Mouse (Mus musculus): Measurements from ENCODE around the gene Smurf1. TPM values are rescaled to one million over a fixed set of nuclear protein-coding genes. Genes with fewer than 3 reads are reported as not detected.

Smurf1 gene
- polyA plus RNA-seq, 1 experiment from 2014 or later: 2.1 TPM

GRCm38 (mm10) chr5:144913361-144913760 is 52.3 kb downstream of the Smurf1 start:
- H3K27me3 ChIP-seq: no peaks in the 10 kb centered on the region
- no peak for DNase-seq
- ATAC-seq (ENCODE audit: low read depth): no peak
- no peak overlapping the region for H3K4me2 ChIP-seq
- 54% methylated on average over 5 of the region's 5 CpGs for WGBS (ENCODE audit: insufficient replicate concordance)
- H3K9me3 ChIP-seq (replicated peaks): no peaks in the 10 kb centered on the region
- H3K36me3 ChIP-seq: no peaks in the 10 kb centered on the region
- no peak overlapping the region for H3K4me3 ChIP-seq (replicated peaks)
- no peak overlapping the region for H3K27ac ChIP-seq
- no peak overlapping the region for H3K9ac ChIP-seq
- peaks cover 19% of the 10 kb centered on the region for H3K4me1 ChIP-seq (replicated peaks)

GRCm38 (mm10) chr5:144912519-144913310 is 52.9 kb downstream of the Smurf1 start:
- Histone ChIP-seq H3K9ac (no peak overlapping the region), H3K9me3 (replicated peaks) (no peaks in the 10 kb centered on the region), H3K27me3 (no peaks in the 10 kb centered on the region), H3K27ac (no peak overlapping the region), H3K4me2 (no peak overlapping the region), H3K4me1 (replicated peaks) (peaks cover 19% of the 10 kb centered on the region), H3K4me3 (replicated peaks) (no peak overlapping the region), H3K36me3 (no peaks in the 10 kb centered on the region)
- no peak for ATAC-seq (ENCODE audit: low read depth)
- 53% methylated on average over 7 of the region's 7 CpGs for WGBS (ENCODE audit: insufficient replicate concordance)
- DNase-seq: no peak

DNA sequence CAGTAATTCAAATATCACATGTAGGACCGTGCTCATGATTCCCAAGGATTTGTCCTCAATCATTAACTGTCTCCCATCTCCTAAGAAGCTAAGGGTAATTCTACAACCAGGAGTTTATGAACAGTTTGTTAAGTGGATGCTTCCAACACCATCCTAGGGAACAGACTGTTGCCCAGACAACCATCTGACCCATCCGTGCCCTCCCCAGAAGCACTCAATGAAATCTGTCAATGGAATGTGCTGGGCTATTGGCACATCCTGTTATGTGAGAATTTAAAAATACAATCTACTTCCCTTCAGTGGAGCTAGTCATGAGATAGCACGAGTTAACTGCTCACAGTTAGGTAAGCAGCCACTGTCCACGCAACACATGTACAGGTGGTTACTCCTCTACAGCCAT is 56.1 kb downstream of the Smurf1 start:
- peaks cover 8% of the 10 kb centered on the region for H3K4me1 ChIP-seq (replicated peaks)
- H3K4me3 ChIP-seq (replicated peaks): no peak overlapping the region
- no peak overlapping the region for H3K27ac ChIP-seq
- no peak overlapping the region for H3K4me2 ChIP-seq
- 64% methylated on average over 4 of the region's 4 CpGs for WGBS (ENCODE audit: insufficient replicate concordance)
- no peaks in the 10 kb centered on the region for H3K36me3 ChIP-seq
- no peak for DNase-seq
- no peak for ATAC-seq (ENCODE audit: low read depth)
- no peak overlapping the region for H3K9ac ChIP-seq
- no peaks in the 10 kb centered on the region for H3K27me3 ChIP-seq
- H3K9me3 ChIP-seq (replicated peaks): no peaks in the 10 kb centered on the region

- DNase-seq (no peak), ATAC-seq (ENCODE audit: low read depth) (no peak)
- Histone ChIP-seq H3K9me3 (replicated peaks) (no peaks in the 10 kb centered on the region), H3K4me2 (no peak overlapping the region), H3K36me3 (no peaks in the 10 kb centered on the region), H3K4me1 (replicated peaks) (0 out of 2 replicates have a peak, but pooled peaks cover 3% of the 10 kb centered on the region), H3K27me3 (no peaks in the 10 kb centered on the region), H3K9ac (no peak overlapping the region), H3K4me3 (replicated peaks) (no peak overlapping the region), H3K27ac (no peak overlapping the region)
- 73% methylated on average over 2 of the region's 2 CpGs for WGBS (ENCODE audit: insufficient replicate concordance)
These were observed 58.1 kb downstream of the Smurf1 start for GRCm38 (mm10) chr5:144907591-144907990.

- H3K4me2 ChIP-seq: no peak overlapping the region
- H3K9me3 ChIP-seq (replicated peaks): no peaks in the 10 kb centered on the region
- no peak for ATAC-seq (ENCODE audit: low read depth)
- no peaks in the 10 kb centered on the region for H3K27me3 ChIP-seq
- peaks cover 7% of the 10 kb centered on the region; the same call in 1 of the 2 replicates for H3K36me3 ChIP-seq
- H3K9ac ChIP-seq: no peak overlapping the region
- WGBS (ENCODE audit: insufficient replicate concordance): 64% methylated on average over 12 of the region's 12 CpGs
- no peak overlapping the region for H3K27ac ChIP-seq
- no peak for DNase-seq
- H3K4me1 ChIP-seq (replicated peaks): 0 out of 2 replicates have a peak, but pooled peaks cover 3% of the 10 kb centered on the region
- H3K4me3 ChIP-seq (replicated peaks): no peak overlapping the region
These were observed 61.1 kb downstream of the Smurf1 start for GRCm38 (mm10) chr5:144904356-144905134.

DNA sequence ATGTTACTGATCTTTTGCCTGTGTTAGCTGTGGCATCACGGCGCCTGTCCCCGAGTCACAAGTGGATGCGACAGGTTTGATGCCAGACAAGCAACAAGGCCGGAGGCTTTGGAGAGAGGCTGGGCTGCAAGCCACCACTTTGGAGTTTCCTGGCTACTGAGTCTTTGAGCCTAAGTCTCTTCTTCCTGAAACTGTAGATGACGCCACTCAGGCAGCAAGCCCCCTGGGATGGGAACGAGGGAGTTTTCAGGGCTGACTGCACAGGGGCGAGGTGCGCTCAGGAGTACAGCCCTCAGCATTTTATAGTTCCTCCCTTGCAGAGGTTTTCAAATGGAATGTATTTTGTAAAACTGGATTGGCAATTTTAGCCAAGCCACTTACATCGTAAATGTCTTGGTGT is 63.9 kb downstream of the Smurf1 start:
- no peak for DNase-seq
- WGBS (ENCODE audit: insufficient replicate concordance): 87% methylated on average over 10 of the region's 10 CpGs

DNA sequence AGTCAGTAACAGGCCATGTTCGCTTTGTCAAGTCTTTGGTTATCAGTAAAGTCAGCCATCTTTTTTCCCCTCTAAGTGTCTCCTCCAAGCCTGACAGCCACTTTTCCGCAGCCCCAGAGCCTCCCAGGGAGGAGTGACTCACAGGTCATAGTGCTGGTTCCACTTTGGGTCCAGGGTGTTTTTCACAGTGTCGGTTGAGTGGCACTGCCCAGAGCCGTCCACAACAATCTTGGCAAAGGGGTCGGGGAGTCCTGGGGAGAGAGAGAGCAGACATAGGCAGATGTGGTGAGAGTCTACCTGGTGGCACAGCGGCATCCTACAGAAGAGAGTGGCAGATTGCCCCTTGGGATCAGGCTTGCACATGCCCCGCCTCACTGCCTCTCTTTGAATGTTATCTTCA is 64.6 kb downstream of the Smurf1 start:
- no peak for DNase-seq
- Histone ChIP-seq H3K9ac (no peak overlapping the region), H3K27ac (no peak overlapping the region), H3K4me3 (replicated peaks) (no peak overlapping the region), H3K27me3 (no peaks in the 10 kb centered on the region), H3K4me2 (no peak overlapping the region), H3K36me3 (peaks cover 9% of the 10 kb centered on the region; the same call in 1 of the 2 replicates), H3K9me3 (replicated peaks) (no peaks in the 10 kb centered on the region), H3K4me1 (replicated peaks) (peaks cover 12% of the 10 kb centered on the region)
- no peak for ATAC-seq (ENCODE audit: low read depth)
- 74% methylated on average over 7 of the region's 7 CpGs for WGBS (ENCODE audit: insufficient replicate concordance)

More for the DNA sequence above, 63.9 kb downstream of the Smurf1 start:
- Histone ChIP-seq H3K9me3 (replicated peaks) (no peaks in the 10 kb centered on the region), H3K9ac (no peak overlapping the region), H3K4me2 (no peak overlapping the region), H3K36me3 (peaks cover 7% of the 10 kb centered on the region; the same call in 1 of the 2 replicates), H3K27ac (no peak overlapping the region), H3K27me3 (no peaks in the 10 kb centered on the region), H3K4me1 (replicated peaks) (peaks cover 12% of the 10 kb centered on the region), H3K4me3 (replicated peaks) (no peak overlapping the region)
- ATAC-seq (ENCODE audit: low read depth): no peak

DNA sequence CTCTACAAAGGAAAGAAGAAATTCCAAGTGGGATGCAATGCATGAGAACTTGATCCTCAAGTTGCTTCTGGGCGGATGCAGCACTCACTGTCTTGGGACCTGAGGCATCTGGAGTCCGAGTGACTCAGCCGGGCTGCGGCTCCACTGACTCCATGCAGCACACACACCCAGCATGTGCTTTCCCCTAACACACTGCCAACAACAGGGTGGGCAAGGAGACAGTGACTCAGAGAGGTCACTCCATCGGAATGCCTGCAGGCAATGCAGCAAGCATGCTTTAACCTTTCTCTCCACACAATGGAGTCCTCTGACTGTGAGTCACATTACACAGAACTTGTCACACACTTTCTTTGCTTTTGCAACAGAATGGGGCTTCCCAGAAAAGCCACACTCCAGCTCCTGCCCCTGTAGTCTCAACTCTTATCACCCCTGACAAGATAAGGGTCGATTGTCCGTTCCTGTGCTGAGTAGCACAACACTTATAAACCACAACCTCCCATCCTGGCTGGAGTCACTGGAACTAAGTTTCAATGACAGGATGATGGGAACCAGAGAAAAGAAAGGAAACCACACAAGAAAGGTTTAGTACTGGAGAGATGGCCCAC is 67.1 kb downstream of the Smurf1 start:
- H3K4me3 ChIP-seq (replicated peaks): no peak overlapping the region
- WGBS (ENCODE audit: insufficient replicate concordance): 34% methylated on average over 7 of the region's 7 CpGs
- DNase-seq (no peak), ATAC-seq (ENCODE audit: low read depth) (no peak)
- H3K4me2 ChIP-seq: no peak overlapping the region
- H3K27ac ChIP-seq: no peak overlapping the region
- H3K27me3 ChIP-seq: no peaks in the 10 kb centered on the region
- H3K9ac ChIP-seq: no peak overlapping the region
- H3K36me3 ChIP-seq: peaks cover 15% of the 10 kb centered on the region
- H3K4me1 ChIP-seq (replicated peaks): peaks cover 9% of the 10 kb centered on the region
- no peaks in the 10 kb centered on the region for H3K9me3 ChIP-seq (replicated peaks)

GRCm38 (mm10) chr5:144897881-144898280 is 67.8 kb downstream of the Smurf1 start:
- Histone ChIP-seq H3K4me3 (replicated peaks) (no peak overlapping the region), H3K9ac (no peak overlapping the region), H3K9me3 (replicated peaks) (no peaks in the 10 kb centered on the region), H3K36me3 (peaks cover 15% of the 10 kb centered on the region), H3K27me3 (no peaks in the 10 kb centered on the region), H3K4me1 (replicated peaks) (peaks cover 9% of the 10 kb centered on the region), H3K27ac (no peak overlapping the region), H3K4me2 (no peak overlapping the region)
- DNase-seq: no peak
- ATAC-seq (ENCODE audit: low read depth): no peak
- WGBS (ENCODE audit: insufficient replicate concordance): 72% methylated on average over 7 of the region's 7 CpGs

DNA sequence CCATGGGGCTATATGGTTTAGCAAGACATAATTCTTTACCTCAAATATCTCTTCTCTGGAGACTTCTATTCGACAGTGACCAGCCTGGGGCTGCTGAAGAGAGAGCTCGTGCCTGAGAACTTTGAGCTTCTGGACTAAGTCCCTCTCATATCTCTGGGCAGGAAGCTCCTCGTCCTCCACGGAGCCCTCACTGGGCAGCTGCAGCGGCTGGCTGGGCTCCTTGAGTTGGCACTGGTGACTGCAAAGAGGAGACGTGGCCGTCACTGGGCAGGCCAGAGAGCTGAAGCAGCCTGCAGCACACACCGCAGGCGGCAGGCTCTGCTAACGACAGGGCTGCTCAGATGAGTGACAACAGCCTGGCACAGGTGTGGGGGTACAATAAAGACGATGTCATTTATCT is 74.4 kb downstream of the Smurf1 start:
- DNase-seq (no peak), ATAC-seq (ENCODE audit: low read depth) (no peak)
- Histone ChIP-seq H3K4me2 (no peak overlapping the region), H3K27ac (no peak overlapping the region), H3K27me3 (no peaks in the 10 kb centered on the region), H3K9ac (no peak overlapping the region), H3K9me3 (replicated peaks) (no peaks in the 10 kb centered on the region), H3K4me1 (replicated peaks) (no peaks in the 10 kb centered on the region), H3K36me3 (peaks cover 38% of the 10 kb centered on the region), H3K4me3 (replicated peaks) (no peak overlapping the region)
- 71% methylated on average over 11 of the region's 11 CpGs for WGBS (ENCODE audit: insufficient replicate concordance)

DNA sequence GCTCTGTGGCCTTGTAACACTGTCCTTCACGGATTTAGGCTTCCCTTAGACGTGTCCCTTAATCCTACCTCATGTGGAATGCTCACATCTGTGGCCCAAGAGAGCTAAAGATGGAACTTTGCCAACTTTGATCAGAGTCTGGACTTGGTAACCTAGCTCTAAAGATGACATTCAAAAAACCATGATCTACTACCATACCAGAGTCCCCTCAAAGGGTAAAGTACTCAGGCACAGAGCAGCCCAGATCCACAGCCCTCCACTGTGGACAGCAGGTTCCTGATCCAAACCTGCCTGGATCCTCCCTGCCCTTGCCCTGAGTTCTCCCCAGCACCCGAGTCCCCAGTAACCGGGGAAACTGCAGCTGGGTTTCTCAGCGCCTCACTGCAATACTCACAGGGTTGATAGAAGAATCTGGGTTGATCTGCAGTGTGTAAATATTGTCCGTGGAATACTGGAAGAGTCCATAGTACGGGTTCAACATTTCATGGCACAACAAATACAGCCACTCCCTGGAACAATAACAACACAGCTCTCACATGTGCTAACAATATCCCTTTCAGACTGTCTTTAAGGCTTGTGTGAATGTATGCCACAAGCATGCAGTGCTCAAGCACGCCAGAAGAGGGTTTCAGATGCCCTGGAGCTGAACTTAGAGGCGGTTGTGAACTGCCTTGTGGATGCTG is 79.5 kb downstream of the Smurf1 start:
- no peak overlapping the region for H3K9ac ChIP-seq
- no peak overlapping the region for H3K4me2 ChIP-seq
- H3K4me1 ChIP-seq (replicated peaks): no peaks in the 10 kb centered on the region
- no peaks in the 10 kb centered on the region for H3K9me3 ChIP-seq (replicated peaks)
- no peak overlapping the region for H3K27ac ChIP-seq
- WGBS (ENCODE audit: insufficient replicate concordance): 68% methylated on average over 9 of the region's 9 CpGs
- ATAC-seq (ENCODE audit: low read depth) (no peak), DNase-seq (no peak)
- no peaks in the 10 kb centered on the region for H3K27me3 ChIP-seq
- peaks cover 35% of the 10 kb centered on the region for H3K36me3 ChIP-seq
- H3K4me3 ChIP-seq (replicated peaks): no peak overlapping the region
